Mouse (Mus musculus) midbrain, embryonic 13.5 days (tissue): ENCODE data around the gene Esrrb. TPM values are rescaled to one million over a fixed set of nuclear protein-coding genes. Genes with fewer than 3 reads are reported as not detected.
A peak's percentile ranks its signal among the peaks of the same experiment; 100 is the strongest.

Experiments
- ATAC-seq: fragments of 200-750 bp; cut with Nextera tagmentation; 2 replicates; pipeline ENCODE4 v1.8.0; 2017; ENCODE audit warnings: mild to moderate bottlenecking, moderate TSS enrichment, moderate library complexity
- H3K27ac ChIP-seq: fragments of 300-500 bp; sonication (generic); 2 replicates; pipeline ENCODE4 v1.5.1; 2015; ENCODE audit warnings: inconsistent platforms, mild to moderate bottlenecking, moderate library complexity
- H3K27me3 ChIP-seq: fragments of 300-500 bp; sonication (generic); 2 replicates; pipeline ENCODE4 v1.6.1; 2015; ENCODE audit warnings: mild to moderate bottlenecking, inconsistent platforms
- H3K36me3 ChIP-seq: fragments of 300-500 bp; sonication (generic); 2 replicates; pipeline ENCODE4 v1.6.1; 2015; ENCODE audit warnings: mild to moderate bottlenecking, inconsistent platforms
- H3K4me1 ChIP-seq: fragments of 300-500 bp; sonication (generic); replicated peaks from 2 replicates; pipeline ENCODE4 v1.6.1; 2015; ENCODE audit warnings: inconsistent platforms
- H3K4me2 ChIP-seq: fragments of 300-500 bp; sonication (generic); replicated peaks from 2 replicates; pipeline ENCODE4 v1.6.1; 2015; ENCODE audit warnings: moderate library complexity, mild to moderate bottlenecking, inconsistent platforms
- H3K4me3 ChIP-seq: fragments of 300-500 bp; sonication (generic); replicated peaks from 2 replicates; pipeline ENCODE4 v1.5.1; 2015; ENCODE audit warnings: mild to moderate bottlenecking, inconsistent platforms
- H3K9ac ChIP-seq: fragments of 300-500 bp; sonication (generic); replicated peaks from 2 replicates; pipeline ENCODE4 v1.6.1; 2015; ENCODE audit warnings: mild to moderate bottlenecking, inconsistent platforms
- H3K9me3 ChIP-seq: fragments of 300-500 bp; sonication (generic); 2 replicates; pipeline ENCODE4 v1.6.1; 2016; ENCODE audit warnings: mild to moderate bottlenecking, inconsistent platforms
- WGBS: fragments of 180-500 bp; shearing (Covaris S2); methylation state at CpG from one replicate; pipeline ENCODE4 v1.1.7; 2015; 5-methylcytosine and 5-hydroxymethylcytosine counted together
- polyA plus RNA-seq: library from polyadenylated mRNA; unstranded; fragments of >200 nt; fragmentation: Nextera tagmentation; extraction: Ambion mirVana; gene quantifications from 2 replicates; pipeline ENCODE4 v1.2.1, GENCODE M21; 2015

Gene Esrrb
- polyA plus RNA-seq, 1 experiment from 2014 or later: 6.5 TPM

GRCm38 (mm10) chr12:86538711-86539110, 177.8 kb downstream of the Esrrb start:
- H3K4me2 ChIP-seq: no peak overlapping the region
- no peaks in the 10 kb centered on the region for H3K36me3 ChIP-seq
- peaks cover 8% of the 10 kb centered on the region; the same call in 1 of the 2 replicates for H3K4me1 ChIP-seq
- ATAC-seq: no peak
- no peak overlapping the region for H3K27ac ChIP-seq
- no peak overlapping the region for H3K9ac ChIP-seq
- no peak overlapping the region for H3K4me3 ChIP-seq
- no peaks in the 10 kb centered on the region for H3K27me3 ChIP-seq
- no peaks in the 10 kb centered on the region for H3K9me3 ChIP-seq
- WGBS: 76% methylated on average over 4 of the region's 4 CpGs

GRCm38 (mm10) chr12:86539511-86539910, 178.6 kb downstream of the Esrrb start:
- H3K4me1 ChIP-seq: peaks cover 8% of the 10 kb centered on the region; the same call in 1 of the 2 replicates
- no peak for ATAC-seq
- H3K4me2 ChIP-seq: no peak overlapping the region
- H3K9ac ChIP-seq: no peak overlapping the region
- no peaks in the 10 kb centered on the region for H3K9me3 ChIP-seq
- no peaks in the 10 kb centered on the region for H3K36me3 ChIP-seq
- H3K27me3 ChIP-seq: no peaks in the 10 kb centered on the region
- no peak overlapping the region for H3K27ac ChIP-seq
- WGBS: 86% methylated on average over 4 of the region's 4 CpGs
- H3K4me3 ChIP-seq: no peak overlapping the region

- peaks cover under 1% of the 10 kb centered on the region; the same call in 1 of the 2 replicates for H3K4me1 ChIP-seq
- no peak overlapping the region for H3K27ac ChIP-seq
- H3K4me3 ChIP-seq: no peak overlapping the region
- no peaks in the 10 kb centered on the region for H3K9me3 ChIP-seq
- no peak overlapping the region for H3K4me2 ChIP-seq
- no peaks in the 10 kb centered on the region for H3K36me3 ChIP-seq
- no peaks in the 10 kb centered on the region for H3K27me3 ChIP-seq
- no peak for ATAC-seq
- no peak overlapping the region for H3K9ac ChIP-seq
- 31% methylated on average over 8 of the region's 8 CpGs for WGBS
Measured at GRCm38 (mm10) chr12:86547808-86548207, 186.9 kb downstream of the Esrrb start.

GRCm38 (mm10) chr12:86553037-86553436, 192.1 kb downstream of the Esrrb start:
- Histone ChIP-seq H3K4me1 (peaks cover 6% of the 10 kb centered on the region; the same call in 1 of the 2 replicates), H3K4me3 (no peak overlapping the region), H3K27me3 (no peaks in the 10 kb centered on the region), H3K9ac (no peak overlapping the region), H3K27ac (no peak overlapping the region), H3K36me3 (no peaks in the 10 kb centered on the region), H3K4me2 (no peak overlapping the region), H3K9me3 (no peaks in the 10 kb centered on the region)
- no peak for ATAC-seq
- 48% methylated on average over 10 of the region's 10 CpGs for WGBS

DNA sequence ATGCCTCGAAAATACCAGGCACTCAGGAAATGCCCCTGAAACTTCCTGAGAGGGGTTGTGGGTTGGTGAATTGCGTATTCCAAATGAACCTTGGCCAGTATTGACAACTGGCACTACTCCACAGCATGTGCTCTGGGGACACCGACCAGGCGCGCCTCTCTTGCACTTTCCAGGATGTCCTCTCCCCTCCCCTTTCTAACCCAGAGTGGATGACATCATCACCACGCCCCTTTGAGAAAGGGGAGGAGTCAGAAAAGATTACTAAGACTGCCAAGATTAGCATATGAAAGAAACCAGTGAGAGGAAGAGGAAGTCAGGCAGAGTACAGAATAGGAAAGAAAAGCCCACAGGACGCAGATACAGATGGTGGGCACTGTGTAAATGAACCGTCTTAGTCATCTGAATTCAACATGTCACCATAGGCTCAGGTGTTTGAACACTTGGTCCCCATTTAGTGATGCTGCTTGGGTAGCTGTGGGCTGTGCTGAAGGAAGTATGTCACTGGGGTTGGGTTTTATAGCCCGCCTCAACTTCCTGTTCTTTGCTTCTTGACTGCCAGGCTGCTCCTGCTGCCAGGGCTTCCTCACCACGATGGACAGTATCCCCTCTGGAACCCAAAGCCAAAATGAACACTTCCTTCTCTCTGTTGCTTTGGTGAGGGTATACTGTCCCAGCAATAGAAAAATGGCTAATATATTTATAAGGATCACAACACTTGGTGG, 196.0 kb downstream of the Esrrb start:
- Histone ChIP-seq H3K4me2 (no peak overlapping the region), H3K4me3 (no peak overlapping the region), H3K27ac (no peak overlapping the region), H3K27me3 (no peaks in the 10 kb centered on the region), H3K4me1 (peaks cover 6% of the 10 kb centered on the region; the same call in 1 of the 2 replicates), H3K9ac (no peak overlapping the region), H3K9me3 (no peaks in the 10 kb centered on the region), H3K36me3 (no peaks in the 10 kb centered on the region)
- WGBS: 46% methylated on average over 10 of the region's 10 CpGs
- ATAC-seq: 0 out of 2 replicates have a peak, but pooled peaks have one; percentile 50

GRCm38 (mm10) chr12:86558889-86559288, 198.0 kb downstream of the Esrrb start:
- Histone ChIP-seq H3K4me2 (no peak overlapping the region), H3K9ac (no peak overlapping the region), H3K27ac (no peak overlapping the region), H3K36me3 (no peaks in the 10 kb centered on the region), H3K9me3 (no peaks in the 10 kb centered on the region), H3K27me3 (no peaks in the 10 kb centered on the region), H3K4me3 (no peak overlapping the region), H3K4me1 (no peaks in the 10 kb centered on the region)
- WGBS: 92% methylated on average over 9 of the region's 9 CpGs
- ATAC-seq: no peak

- H3K4me3 ChIP-seq: no peak overlapping the region
- H3K4me2 ChIP-seq: no peak overlapping the region
- H3K4me1 ChIP-seq: no peaks in the 10 kb centered on the region
- no peak overlapping the region for H3K27ac ChIP-seq
- no peak overlapping the region for H3K9ac ChIP-seq
- H3K27me3 ChIP-seq: no peaks in the 10 kb centered on the region
- ATAC-seq: no peak
- no peaks in the 10 kb centered on the region for H3K36me3 ChIP-seq
- no peaks in the 10 kb centered on the region for H3K9me3 ChIP-seq
- 79% methylated on average over 3 of the region's 3 CpGs for WGBS
Measured at GRCm38 (mm10) chr12:86562705-86563104, 201.8 kb downstream of the Esrrb start.

GRCm38 (mm10) chr12:86565996-86566395, 205.1 kb downstream of the Esrrb start:
- no peaks in the 10 kb centered on the region for H3K9me3 ChIP-seq
- WGBS: 84% methylated on average over 5 of the region's 5 CpGs
- ATAC-seq: no peak

More at GRCm38 (mm10) chr12:86565996-86566395, 205.1 kb downstream of the Esrrb start:
- no peak overlapping the region for H3K9ac ChIP-seq
- no peak overlapping the region for H3K27ac ChIP-seq
- no peaks in the 10 kb centered on the region for H3K27me3 ChIP-seq
- H3K4me1 ChIP-seq: no peaks in the 10 kb centered on the region
- no peaks in the 10 kb centered on the region for H3K36me3 ChIP-seq
- H3K4me3 ChIP-seq: no peak overlapping the region
- H3K4me2 ChIP-seq: no peak overlapping the region

Other genes starting within 250 kb of the Esrrb start
- 26.7 and 27.2 TPM in 2 replicates for gene Gpatch2l, start 119.3 kb upstream of the Esrrb start, polyA plus RNA-seq